Mouse (Mus musculus): Measurements from ENCODE around the gene Tdrd12. TPM values are rescaled to one million over a fixed set of nuclear protein-coding genes. Genes with fewer than 3 reads are reported as not detected.

Tdrd12 gene
- total RNA-seq, 2 experiments from 2014 or later, result not detected

- intact Hi-C loops (cut with DNase I), result no loop called here
Measured at GRCm38 (mm10) chr7:35460971-35461370, 76.6 kb downstream of the Tdrd12 start.

GRCm38 (mm10) chr7:35456091-35456814 lies 81.3 kb downstream of the Tdrd12 start:
- intact Hi-C loops (cut with DNase I), result no loop called here
- no peak for DNase-seq

More at GRCm38 (mm10) chr7:35460971-35461370, 76.6 kb downstream of the Tdrd12 start:
- DNase-seq, result no peak

- intact Hi-C loops (cut with DNase I), result no loop called here
Measured at GRCm38 (mm10) chr7:35448867-35449266, 88.7 kb downstream of the Tdrd12 start.

GRCm38 (mm10) chr7:35447996-35448846 lies 89.3 kb downstream of the Tdrd12 start, which contains the start of gene Slc7a9:
TSS of gene Slc7a9 (plus strand) at chr7:35448796.
- intact Hi-C loops (cut with DNase I), result no loop called here
- DNase-seq, result no peak

More at GRCm38 (mm10) chr7:35448867-35449266, 88.7 kb downstream of the Tdrd12 start:
- DNase-seq, result no peak

GRCm38 (mm10) chr7:35447501-35447900 lies 90.0 kb downstream of the Tdrd12 start:
- DNase-seq, result no peak
- intact Hi-C loops (cut with DNase I), result no loop called here

- no peak for DNase-seq
- intact Hi-C loops (cut with DNase I), result loop anchor here (10.0 kb wide), 1 partner anchor 60 kb away; no protein-coding TSS in a partner anchor
Measured at GRCm38 (mm10) chr7:35435266-35435665, 102.3 kb downstream of the Tdrd12 start.

GRCm38 (mm10) chr7:35428146-35428545 lies 109.4 kb downstream of the Tdrd12 start:
- DNase-seq, result no peak
- intact Hi-C loops (cut with DNase I), result no loop called here

- DNase-seq, result no peak
- intact Hi-C loops (cut with DNase I), result no loop called here
Measured at GRCm38 (mm10) chr7:35423071-35423470, 114.5 kb downstream of the Tdrd12 start.

Other genes starting within 250 kb of the Tdrd12 start
- 10 to 100 TPM; 10.9 to 15.4 TPM for gene Gpatch1, start 219.3 kb downstream of the Tdrd12 start, total RNA-seq (2021)
- gene Rhpn2, start 203.6 kb downstream of the Tdrd12 start, total RNA-seq (2021), result 1 to 10 TPM; 4.5 to 6.1 TPM
- 1 to 10 TPM; 1.7 to 1.9 TPM for gene Faap24, start 140.9 kb downstream of the Tdrd12 start, total RNA-seq (2021)
- gene Cep89, start 140.7 kb downstream of the Tdrd12 start, total RNA-seq (2021), result 10 to 100 TPM; 13.0 to 14.1 TPM
- gene Slc7a9, start 88.9 kb downstream of the Tdrd12 start, total RNA-seq (2021), result not detected
- 10 to 100 TPM; 66.8 to 82.3 TPM for gene Nudt19, start 18.6 kb upstream of the Tdrd12 start, total RNA-seq (2021)
- under 1 TPM; 0.03 to 0.06 TPM for gene Rgs9bp, start 47.8 kb upstream of the Tdrd12 start, total RNA-seq (2021)
- gene Ankrd27, start 48.5 kb upstream of the Tdrd12 start, total RNA-seq (2021), result 10 to 100 TPM; 11.2 to 13.0 TPM
- 100 to 1,000 TPM; 112 to 114 TPM for gene Pdcd5, start 109.8 kb upstream of the Tdrd12 start, total RNA-seq (2021)
- gene Dpy19l3, start 216.7 kb upstream of the Tdrd12 start, total RNA-seq (2021), result 1 to 10 TPM; 3.5 to 3.7 TPM

Data from heart, postnatal 36 days (tissue).